In the genomic region with DNA sequence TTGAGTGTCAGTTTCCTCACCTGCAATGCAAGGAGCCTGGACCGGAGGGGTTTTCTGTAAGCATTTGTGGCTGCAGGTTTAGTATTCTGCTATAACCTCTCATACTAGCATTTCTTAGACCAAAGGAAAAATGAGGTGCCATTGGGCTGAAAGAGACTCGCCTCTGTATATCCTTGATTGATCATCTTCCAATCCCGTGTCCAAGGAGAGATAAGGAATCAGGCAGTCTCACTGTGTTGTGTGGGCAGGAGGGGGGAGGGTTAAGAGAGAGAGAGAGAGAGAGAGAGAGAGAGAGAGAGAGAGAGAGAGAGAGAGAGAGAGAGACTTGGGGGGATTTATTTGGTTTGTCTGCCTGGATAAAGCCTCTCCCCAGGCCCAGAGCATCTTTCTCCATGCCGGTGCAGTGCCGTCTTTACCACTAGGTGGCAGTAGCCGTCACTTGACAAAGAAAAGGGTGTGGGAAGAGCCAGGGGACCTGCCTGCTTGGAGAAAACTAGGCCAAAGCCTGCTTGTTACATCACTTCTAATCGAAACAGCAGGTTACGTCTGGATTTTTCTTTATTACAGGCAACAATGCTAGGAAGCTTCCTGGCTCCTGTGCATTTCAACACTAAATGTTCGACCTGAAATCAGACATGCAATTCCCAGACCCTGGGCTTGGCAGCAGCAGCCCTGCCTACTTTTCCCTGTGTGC, we compare ENCODE assay signal across 7 mouse cellular contexts. TPM values are rescaled to one million over a fixed set of nuclear protein-coding genes. Genes with fewer than 3 reads are reported as not detected.
DNase-seq lines count a peak whose midpoint lies in the region; ATAC-seq and TF ChIP-seq lines count a peak whose summit lies in the region.

No protein-coding gene starts in this region.

- no peaks in the 10 kb centered on the region for H3K36me3 ChIP-seq in hindbrain, embryonic 12.5 days
- H3K36me3 ChIP-seq in small intestine, adult 2 months (ENCODE audit: control insufficient read depth, insufficient read depth, low read length) = no peaks in the 10 kb centered on the region

- peak; percentile 71; the same call in 1 of the 2 replicates for ATAC-seq in hindbrain, embryonic 12.5 days (ENCODE audit: low FRiP score)
- ATAC-seq in megakaryocyte-erythroid progenitor cell, adult 5-6 weeks (replicated peaks; ENCODE audit: low FRiP score, low TSS enrichment, poor library complexity, severe bottlenecking) = peak; percentile 70; the same call in 1 of the 2 replicates

- WGBS in hindbrain, embryonic 12.5 days = 39% methylated on average over 9 of the region's 9 CpGs
- 29% methylated on average over 9 of the region's 9 CpGs for whole genome bisulfite sequencing in small intestine, adult 2 months

- TF ChIP-seq POLR2A in small intestine, adult 2 months (IDR thresholded peaks at IDR 0.05; ENCODE audit: low read depth, low read length) = no peak

- TF ChIP-seq CTCF in small intestine, adult 2 months (IDR thresholded peaks at IDR 0.05; ENCODE audit: extremely low read depth, insufficient read length, insufficient replicate concordance, low read depth, low read length) = peak; percentile 87; the same call in 1 of the 2 replicates

- H3K9me3 ChIP-seq in hindbrain, embryonic 12.5 days (replicated peaks) = no peaks in the 10 kb centered on the region

- no peak overlapping the region for H3K9ac ChIP-seq in hindbrain, embryonic 12.5 days

- DNase-seq in WW6 (ENCODE audit: low read depth, low spot score) = peak; percentile 61
- DNase-seq in cerebellum, adult 8-10 months = peak; percentile 92
- DNase-seq in frontal cortex, postnatal 14 days (ENCODE audit: low spot score in 2 of 2) = peak; percentile 82 to 93
- DNase-seq in layer of hippocampus, postnatal 36 days = peak; percentile 86 to 89

- H3K4me3 ChIP-seq in hindbrain, embryonic 12.5 days = no peak overlapping the region
- H3K4me3 ChIP-seq in small intestine, adult 2 months (ENCODE audit: low read depth, low read length) = no peak overlapping the region

- no peak overlapping the region for H3K27ac ChIP-seq in hindbrain, embryonic 12.5 days
- H3K27ac ChIP-seq in small intestine, adult 2 months (ENCODE audit: insufficient read depth, low read depth, low read length) = no peak overlapping the region

- H3K27me3 ChIP-seq in hindbrain, embryonic 12.5 days = no peaks in the 10 kb centered on the region
- no peaks in the 10 kb centered on the region for H3K27me3 ChIP-seq in small intestine, adult 2 months (ENCODE audit: control insufficient read depth, insufficient read depth, low read length)

- H3K4me1 ChIP-seq in hindbrain, embryonic 12.5 days = peaks cover 2% of the 10 kb centered on the region; the same call in 1 of the 2 replicates
- H3K4me1 ChIP-seq in small intestine, adult 2 months (ENCODE audit: control insufficient read depth, insufficient read depth, insufficient read length, low read length) = no peaks in the 10 kb centered on the region

- no peak overlapping the region for H3K4me2 ChIP-seq in hindbrain, embryonic 12.5 days (replicated peaks)

RNA-seq across cellular contexts. Expression of gene Ces5a, which starts 56.1 kb away (rescaled TPM):
- polyA plus RNA-seq in hindbrain, embryonic 12.5 days (2016; fragmentation: Nextera tagmentation; extraction: Ambion mirVana) = 0.10 and 0.17 TPM in 2 replicates
- 1 to 10 TPM in 1 of 2 experiments, under 1 TPM in 1; 0.73 to 1.7 TPM for total RNA-seq in layer of hippocampus, postnatal 36 days (2021)
- not detected in 2 replicates for total RNA-seq in megakaryocyte-erythroid progenitor cell, adult 5-6 weeks (2014; fragmentation: Nextera tagmentation)
- total RNA-seq in megakaryocyte-erythroid progenitor cell, adult 5-6 weeks (2017) = not detected in 2 replicates
- 0.04 TPM in 1 of 2 replicates, not detected in the other for polyA plus RNA-seq in small intestine, adult 2 months (2012; rRNA removed)
